Mouse (Mus musculus) cerebellum, adult 2 months (tissue): ENCODE results near the gene Gsap.

Source experiments
- CTCF ChIP-seq: fragments of 200-500 bp; IDR thresholded peaks from 2 replicates; pipeline ENCODE4 v1.5.1; 2011; ENCODE audit warnings: low read depth, mild to moderate bottlenecking, control low read depth, low read length, moderate library complexity, borderline replicate concordance; ENCODE audit not compliant: insufficient read depth
- POLR2A ChIP-seq: fragments of 200-500 bp; IDR thresholded peaks from 2 replicates; pipeline ENCODE4 v1.6.1; 2011; ENCODE audit warnings: low read length, control low read depth, borderline replicate concordance; ENCODE audit not compliant: insufficient read depth

DNA sequence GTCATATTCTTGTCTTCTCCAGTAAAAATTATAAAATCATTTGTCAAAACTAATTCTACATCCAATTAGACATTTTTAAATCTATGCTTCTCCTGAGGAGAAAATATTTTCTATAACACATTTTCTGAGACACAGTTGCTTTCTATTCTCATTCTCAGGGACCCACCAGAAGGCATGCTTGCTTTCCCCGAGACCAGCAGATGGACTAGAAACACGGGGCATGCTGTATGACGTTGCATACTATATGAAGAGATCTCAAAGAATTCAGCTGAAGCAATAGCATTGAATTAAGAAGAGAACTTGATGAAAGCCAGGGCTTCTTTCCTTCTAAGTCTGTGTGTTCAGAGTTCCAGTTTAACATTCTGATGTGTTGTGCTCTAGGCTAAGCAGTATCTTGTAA, 128.6 kb downstream of the Gsap start:
- TF ChIP-seq POLR2A, result no peak
- no peak for TF ChIP-seq CTCF
